Mouse (Mus musculus): Measurements from ENCODE around the gene Emc7.

Gene Emc7

DNA sequence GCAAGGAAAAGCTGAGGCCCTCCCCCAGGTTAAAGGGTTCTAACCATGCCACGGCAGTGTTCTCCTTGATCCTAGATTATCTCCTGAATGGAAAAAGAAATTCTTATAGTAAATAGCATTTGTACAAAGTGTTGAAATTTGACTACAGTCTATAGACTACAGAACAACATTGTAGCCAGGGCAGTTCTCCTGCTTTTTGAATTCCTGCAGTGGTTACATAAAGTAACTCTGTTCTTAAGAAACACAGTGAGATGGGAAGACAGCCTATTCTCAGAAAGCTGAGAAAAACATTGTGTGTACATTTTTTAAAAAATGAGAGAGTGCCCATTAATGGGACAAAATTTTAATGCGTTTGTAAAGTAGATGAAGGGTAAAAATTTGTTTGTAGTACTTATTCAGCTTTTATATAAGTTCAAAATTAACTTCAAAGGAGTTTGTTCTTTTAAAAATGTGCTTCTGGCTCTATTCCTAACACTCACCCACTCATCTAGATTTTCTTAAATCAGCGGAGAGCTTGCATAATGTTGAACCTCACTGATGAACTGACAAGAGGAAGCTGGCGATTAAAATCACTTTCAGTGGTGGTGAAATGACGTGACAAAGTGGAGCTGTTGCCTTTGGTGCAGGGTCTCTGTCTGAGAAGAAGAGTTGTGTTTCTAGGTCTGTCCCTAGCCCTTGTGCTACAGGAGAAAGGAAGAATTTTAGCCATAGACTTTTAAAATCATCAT lies 20.4 kb downstream of the Emc7 start:
- in situ Hi-C loops (cut with MboI, MseI) = loop anchor here (10.0 kb wide), 2 partner anchors 100 to 1290 kb away; partner anchors contain the start of gene Katnbl1

DNA sequence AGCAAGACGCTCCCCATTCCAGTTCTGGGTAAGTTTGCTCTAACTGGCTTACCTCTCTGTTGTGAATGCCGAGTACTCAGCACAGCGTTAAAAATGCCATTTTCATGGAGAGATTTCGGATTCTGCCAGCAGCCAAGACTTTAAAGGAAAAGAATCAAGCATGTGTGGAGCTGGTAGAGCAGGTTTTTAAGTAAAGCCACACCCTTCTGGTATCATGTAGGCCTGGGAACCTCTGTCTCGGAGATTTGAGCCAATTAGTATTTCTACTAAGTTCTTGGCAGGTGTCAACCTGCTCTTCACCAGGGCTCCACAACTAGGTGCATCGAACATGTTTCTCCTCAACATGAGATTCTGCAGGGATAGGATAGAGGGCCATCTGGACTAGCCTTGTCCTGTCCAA lies 21.8 kb downstream of the Emc7 start:
- in situ Hi-C loops (cut with MboI, MseI) = loop anchor here (10.0 kb wide), 2 partner anchors 102 to 1292 kb away; partner anchors contain the start of gene Katnbl1

GRCm38 (mm10) chr2:112480669-112481068 lies 25.9 kb downstream of the Emc7 start, which contains the start of gene Chrm5:
Gene Chrm5 (minus strand): TSS chr2:112480769.
- in situ Hi-C loops (cut with MboI, MseI) = loop anchor here (5.0 kb wide), 1 partner anchor 233 kb away; no protein-coding TSS in a partner anchor

DNA sequence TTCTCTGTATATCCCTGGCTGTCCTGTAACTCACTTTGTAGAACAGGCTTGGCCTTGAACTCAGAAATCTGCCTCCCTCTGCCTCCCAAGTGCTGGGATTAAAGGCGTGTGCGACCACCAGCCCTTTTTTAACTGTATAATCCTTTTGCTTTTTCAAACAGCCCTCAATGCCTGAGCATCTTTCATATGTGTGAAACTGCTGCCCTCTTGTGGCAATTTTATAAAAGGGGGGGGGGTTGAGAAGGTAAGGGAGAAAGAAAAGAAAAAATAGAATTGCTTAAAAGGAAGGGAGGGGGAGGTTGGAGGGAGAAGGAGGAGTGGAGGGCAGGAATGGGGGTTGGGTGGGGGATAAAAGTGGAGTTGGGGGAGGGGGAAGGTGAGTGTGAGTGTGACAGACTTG lies 26.8 kb downstream of the Emc7 start:
- in situ Hi-C loops (cut with MboI, MseI) = loop anchor here (5.0 kb wide), 1 partner anchor 234 kb away; no protein-coding TSS in a partner anchor

DNA sequence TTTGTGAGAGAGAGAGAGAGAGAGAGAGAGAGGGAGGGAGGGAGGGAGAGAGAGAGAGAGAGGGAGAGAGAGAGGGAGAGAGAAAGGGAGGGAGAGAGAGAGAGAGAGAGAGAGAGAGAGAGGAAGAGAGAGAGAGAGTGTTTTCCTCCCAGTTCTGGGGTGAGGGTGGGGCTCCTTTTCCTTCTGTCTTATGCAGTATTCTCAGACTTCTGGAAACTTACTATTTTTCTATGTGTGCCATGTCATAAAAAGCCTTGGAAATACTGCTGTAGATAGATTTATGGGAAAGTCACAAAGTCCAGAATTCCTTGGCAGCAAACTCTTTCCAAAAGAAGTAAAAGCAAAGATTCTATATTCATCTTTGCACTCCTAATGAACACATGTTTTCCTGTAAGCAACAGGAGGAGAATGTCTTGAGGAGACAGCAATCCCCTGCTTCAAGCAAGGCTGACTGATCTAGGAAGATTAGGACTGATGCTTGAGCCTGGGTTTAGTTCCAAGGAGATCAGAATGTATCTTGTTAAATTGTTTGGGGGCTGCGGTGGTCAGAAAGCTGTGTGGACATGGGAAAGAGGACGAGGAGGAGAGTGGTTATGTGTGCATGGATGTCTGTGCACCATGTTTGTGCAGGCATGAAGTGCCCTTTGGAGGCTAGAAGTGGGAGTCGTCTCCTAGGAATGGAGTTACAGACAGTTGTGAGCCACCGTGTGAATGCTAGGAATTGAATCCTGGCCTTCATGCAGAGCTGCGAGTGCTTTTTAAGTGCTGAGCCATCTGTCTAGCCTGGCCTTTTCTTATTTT lies 27.9 kb downstream of the Emc7 start:
- in situ Hi-C loops (cut with MboI, MseI) = loop anchor here (5.0 kb wide), 1 partner anchor 235 kb away; no protein-coding TSS in a partner anchor

GRCm38 (mm10) chr2:112483334-112483651 lies 28.5 kb downstream of the Emc7 start:
- in situ Hi-C loops (cut with MboI, MseI) = loop anchor here (5.0 kb wide), 1 partner anchor 236 kb away; no protein-coding TSS in a partner anchor

DNA sequence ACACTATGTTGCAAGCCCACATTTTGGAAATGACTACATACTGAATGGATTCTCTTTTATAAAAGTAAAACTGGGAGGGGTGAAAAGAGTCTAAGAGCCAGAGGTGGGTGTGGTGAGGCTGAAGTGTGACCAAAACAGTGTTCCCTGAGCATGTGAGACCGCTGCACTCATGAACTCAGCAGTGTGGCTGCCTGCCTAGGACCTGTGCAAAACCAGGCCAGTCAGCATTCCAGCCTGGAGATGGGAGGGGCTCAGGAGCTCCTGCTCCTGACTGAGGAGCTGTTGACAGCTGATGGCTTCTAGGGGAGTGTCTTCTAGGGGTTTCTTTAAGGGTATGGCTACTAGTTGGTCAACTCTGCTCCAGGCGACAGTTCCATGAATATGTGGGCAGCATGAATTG lies 30.1 kb downstream of the Emc7 start:
- in situ Hi-C loops (cut with MboI, MseI) = loop anchor here (5.0 kb wide), 1 partner anchor 238 kb away; no protein-coding TSS in a partner anchor

GRCm38 (mm10) chr2:112490483-112491196 lies 35.8 kb downstream of the Emc7 start:
- in situ Hi-C loops (cut with MboI, MseI) = no loop called here

- in situ Hi-C loops (cut with MboI, MseI) = no loop called here
These were observed 36.8 kb downstream of the Emc7 start for GRCm38 (mm10) chr2:112491629-112492028.

DNA sequence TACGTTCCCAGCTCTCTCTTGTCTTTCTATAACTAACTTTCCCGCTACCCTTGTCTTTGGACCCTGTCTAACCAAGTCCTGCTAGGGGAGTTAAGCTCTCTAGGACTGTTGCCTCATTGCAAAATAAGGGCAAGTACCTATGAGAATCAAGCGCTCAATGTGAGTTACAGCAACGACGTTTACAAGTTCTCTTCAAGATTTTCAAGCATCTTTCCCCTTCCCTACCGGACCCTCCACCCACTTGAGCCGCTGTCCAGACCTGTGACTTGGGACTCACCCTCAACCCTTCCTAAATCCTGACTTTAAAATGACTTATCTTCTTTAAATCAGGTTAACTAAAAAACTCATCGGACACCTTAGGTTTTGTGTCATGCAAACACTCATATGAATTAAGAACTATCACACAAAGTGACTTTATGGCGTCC lies 37.6 kb downstream of the Emc7 start:
- in situ Hi-C loops (cut with MboI, MseI) = no loop called here

DNA sequence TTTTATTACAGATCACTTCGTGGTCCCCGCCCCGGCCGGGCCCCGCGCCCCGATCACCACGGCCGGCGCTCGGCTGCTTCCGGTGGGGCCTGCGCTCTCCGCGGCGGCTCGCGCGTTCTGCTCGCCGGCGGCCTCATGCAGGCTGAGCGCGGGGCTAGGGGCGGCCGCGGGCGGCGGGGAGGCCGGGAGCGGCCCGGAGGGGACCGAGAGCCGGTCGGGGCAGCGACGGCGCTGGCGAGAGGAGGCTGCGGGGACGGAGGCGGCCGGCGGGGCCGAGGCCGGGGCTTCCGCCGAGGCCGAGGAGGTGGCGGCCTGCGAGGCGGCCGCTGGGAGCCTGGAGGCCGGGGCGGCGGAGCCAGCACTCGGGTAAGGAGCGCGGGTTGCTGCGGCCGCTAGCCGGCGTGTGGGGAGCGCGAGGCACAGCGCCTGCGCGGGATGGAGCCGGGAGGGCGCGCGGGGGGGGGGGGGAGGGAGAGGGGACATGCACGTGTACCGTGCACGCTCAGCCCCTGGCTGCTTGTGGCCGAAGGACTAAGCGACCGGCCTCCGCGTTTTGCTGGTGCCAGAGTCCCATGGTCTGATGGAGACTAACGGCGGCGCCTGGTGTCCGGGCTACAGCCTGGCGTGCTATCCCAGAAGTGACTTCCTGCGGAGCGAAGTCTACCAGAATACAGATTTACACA lies 38.2 kb downstream of the Emc7 start, which contains the start of gene Aven:
Aven (plus strand) TSS at position 109 of the 683 bp plus-strand sequence.
- in situ Hi-C loops (cut with MboI, MseI) = no loop called here

GRCm38 (mm10) chr2:112493539-112494260 lies 38.9 kb downstream of the Emc7 start:
- in situ Hi-C loops (cut with MboI, MseI) = no loop called here

DNA sequence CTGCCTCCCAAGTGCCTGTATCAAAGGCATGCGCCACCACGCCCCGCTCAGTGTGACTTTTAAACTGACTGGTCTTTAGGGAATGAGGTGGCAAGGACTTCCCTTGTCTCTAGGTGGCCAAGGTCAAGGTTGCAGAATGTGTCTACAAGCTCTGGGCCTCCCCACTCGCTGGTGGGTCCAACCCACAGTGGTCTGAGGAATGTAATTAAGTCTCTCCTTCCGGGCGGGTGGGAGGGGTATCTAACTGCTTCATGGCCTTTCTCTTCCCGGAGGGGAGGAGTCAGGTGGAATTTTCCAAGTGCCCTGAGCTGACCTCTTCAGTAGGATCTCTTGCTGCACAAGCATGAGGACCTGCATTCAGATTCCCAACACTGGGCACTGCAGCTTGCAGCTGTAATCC lies 43.1 kb downstream of the Emc7 start:
- in situ Hi-C loops (cut with MboI, MseI) = no loop called here

DNA sequence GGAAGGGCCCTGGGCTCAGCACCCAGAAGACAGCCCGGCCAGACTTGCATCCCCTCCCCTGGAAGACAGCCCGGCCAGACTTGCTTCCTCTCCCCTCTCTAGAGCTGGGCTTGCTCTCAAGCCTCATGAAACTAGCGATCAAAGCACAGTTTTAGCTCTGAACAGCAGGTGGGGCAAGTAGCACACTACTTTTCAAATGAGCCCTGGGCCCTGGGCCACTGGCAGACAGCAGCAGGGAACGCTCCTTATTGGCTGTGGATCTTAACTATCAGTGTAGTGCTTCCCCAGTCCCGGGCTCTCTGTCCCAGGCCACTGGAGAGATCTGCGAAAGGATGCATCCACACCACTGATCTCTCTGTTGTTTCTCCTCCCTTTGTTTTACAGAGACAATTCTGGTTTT lies 46.4 kb downstream of the Emc7 start:
- in situ Hi-C loops (cut with MboI, MseI) = loop anchor here (10.0 kb wide), 1 partner anchor 254 kb away; no protein-coding TSS in a partner anchor

- in situ Hi-C loops (cut with MboI, MseI) = loop anchor here (10.0 kb wide), 1 partner anchor 251 kb away; no protein-coding TSS in a partner anchor
These were observed 49.2 kb downstream of the Emc7 start for GRCm38 (mm10) chr2:112503978-112504377.

- in situ Hi-C loops (cut with MboI, MseI) = loop anchor here (10.0 kb wide), 1 partner anchor 248 kb away; no protein-coding TSS in a partner anchor
These were observed 52.1 kb downstream of the Emc7 start for GRCm38 (mm10) chr2:112506841-112507435.

DNA sequence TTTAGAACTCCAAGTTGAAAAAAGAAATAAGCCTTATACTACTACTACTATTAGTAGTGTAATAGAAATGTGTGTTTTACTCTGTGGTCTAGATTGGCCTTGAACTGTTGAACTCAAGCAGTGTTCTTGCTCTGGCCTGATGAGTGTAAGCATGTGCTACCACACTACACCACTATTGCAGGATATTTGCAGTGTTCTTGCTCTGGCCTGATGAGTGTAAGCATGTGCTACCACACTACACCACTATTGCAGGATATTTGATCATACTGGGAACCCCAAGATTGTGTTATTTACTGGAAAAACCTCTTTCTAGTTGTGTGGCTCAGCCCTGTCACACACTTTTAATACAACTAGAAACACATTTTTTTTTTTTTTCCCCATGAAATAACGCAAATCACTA lies 52.6 kb downstream of the Emc7 start:
- in situ Hi-C loops (cut with MboI, MseI) = loop anchor here (10.0 kb wide), 1 partner anchor 247 kb away; no protein-coding TSS in a partner anchor

DNA sequence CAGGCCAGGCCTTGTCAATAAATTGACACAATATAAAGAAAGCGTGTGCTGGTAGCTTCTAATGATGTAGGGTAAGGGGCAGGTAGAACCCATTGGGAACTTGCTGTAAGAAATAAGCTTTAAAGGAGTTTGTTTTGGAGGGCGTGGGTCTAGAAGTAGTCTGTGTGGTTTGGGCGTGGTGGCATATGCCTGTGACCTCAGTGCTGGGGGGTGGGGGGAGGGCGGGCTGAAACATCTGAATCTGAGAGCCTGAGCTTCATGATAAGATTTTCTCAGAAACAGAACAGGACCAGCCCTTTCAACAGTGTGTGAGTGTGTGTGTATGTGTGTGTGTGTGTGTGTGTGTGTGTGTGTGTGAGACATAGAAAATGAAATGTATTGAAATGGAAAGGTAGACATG lies 55.3 kb downstream of the Emc7 start:
- in situ Hi-C loops (cut with MboI, MseI) = no loop called here

DNA sequence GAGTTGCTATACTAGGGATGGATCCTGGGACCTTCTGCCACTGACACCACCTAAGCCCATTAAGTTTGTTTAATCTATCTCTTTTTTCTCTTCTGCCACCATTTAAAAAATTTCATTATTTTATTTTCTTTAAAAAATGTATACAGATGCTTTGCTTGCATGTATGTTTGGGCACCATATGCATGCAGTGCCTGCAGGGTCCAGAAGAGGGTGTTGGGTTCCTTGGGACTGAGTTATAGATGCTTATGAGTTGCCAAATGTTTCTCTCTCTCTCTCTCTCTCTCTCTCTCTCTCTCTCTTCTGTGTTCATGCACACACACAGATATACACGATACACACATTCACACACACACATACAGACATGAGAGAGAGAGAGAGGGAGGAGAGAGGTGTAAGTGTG lies 58.2 kb downstream of the Emc7 start:
- in situ Hi-C loops (cut with MboI, MseI) = no loop called here

GRCm38 (mm10) chr2:112516728-112517127 lies 61.9 kb downstream of the Emc7 start:
- in situ Hi-C loops (cut with MboI, MseI) = no loop called here

Measured in T-helper 1 cell (primary cell).